Mouse (Mus musculus) MEL (cell line): ENCODE measurements around the gene Hcfc1. TPM values are rescaled to one million over a fixed set of nuclear protein-coding genes. Genes with fewer than 3 reads are reported as not detected.
A peak's percentile ranks its signal among the peaks of the same experiment; 100 is the strongest.

Experiments
- DNase-seq: peaks from one replicate; pipeline ENCODE4 v3.0.0; 2011; ENCODE audit warnings: low read depth, low spot score
- H3K27ac ChIP-seq: 2 replicates; pipeline ENCODE4 v1.5.1; 2012; ENCODE audit warnings: low read depth, mild to moderate bottlenecking, control low read depth, low read length, moderate library complexity; ENCODE audit not compliant: control insufficient read depth
- H3K27me3 ChIP-seq, 2 experiments: fragments of 150-350 bp in 1 of 2; sonication (generic) in 1 of 2; 2 replicates each; pipeline ENCODE4 v1.6.1; 2012; ENCODE audit warnings: low read length in 2 of 2, mild to moderate bottlenecking in 2 of 2, improper control_type of control experiment in 1 of 2, moderate library complexity in 1 of 2; ENCODE audit not compliant: insufficient read depth in 2 of 2, control insufficient read depth in 1 of 2
- H3K36me3 ChIP-seq, 2 experiments: 2 replicates each; pipeline ENCODE4 v1.6.1; 2012 to 2014; ENCODE audit warnings: low read length in 2 of 2, improper control_type of control experiment in 1 of 2, inconsistent platforms in 1 of 2, mild to moderate bottlenecking in 1 of 2; ENCODE audit not compliant: insufficient read depth in 2 of 2, control insufficient read depth in 1 of 2
- H3K4me1 ChIP-seq, 2 experiments: fragments of 150-350 bp in 1 of 2; sonication (generic) in 1 of 2; 2 replicates each; pipeline ENCODE4 v1.6.1; 2012; ENCODE audit warnings: low read length in 2 of 2, improper control_type of control experiment in 1 of 2, mild to moderate bottlenecking in 1 of 2; ENCODE audit not compliant: insufficient read depth in 2 of 2, control insufficient read depth in 1 of 2
- H3K4me3 ChIP-seq, 2 experiments: fragments of 150-350 bp in 1 of 2; sonication (generic) in 1 of 2; 2 replicates each; pipeline ENCODE4 v1.5.1; 2012; ENCODE audit warnings: low read depth in 2 of 2, low read length in 2 of 2, mild to moderate bottlenecking in 2 of 2, moderate library complexity in 2 of 2, control low read depth in 1 of 2, improper control_type of control experiment in 1 of 2; ENCODE audit not compliant: control insufficient read depth in 1 of 2, insufficient read depth in 1 of 2
- H3K79me2 ChIP-seq: 2 replicates; pipeline ENCODE4 v1.6.1; 2012; ENCODE audit warnings: mild to moderate bottlenecking, low read length, moderate library complexity; ENCODE audit not compliant: control insufficient read depth, poor library complexity, insufficient read depth
- H3K9ac ChIP-seq: 2 replicates; pipeline ENCODE4 v1.6.1; 2012; ENCODE audit warnings: low read depth, mild to moderate bottlenecking, control low read depth, low read length, moderate library complexity; ENCODE audit not compliant: control insufficient read depth, poor library complexity, severe bottlenecking
- H3K9me3 ChIP-seq: fragments of 150-350 bp; sonication (generic); replicated peaks from 2 replicates; pipeline ENCODE4 v1.6.1; 2012; ENCODE audit warnings: mild to moderate bottlenecking, low read length, improper control_type of control experiment, moderate library complexity; ENCODE audit not compliant: insufficient read depth
- CHD2 ChIP-seq: IDR thresholded peaks from 2 replicates; pipeline ENCODE4 v1.6.1; 2011; ENCODE audit warnings: low read length, improper control_type of control experiment
- E2F4 ChIP-seq: IDR thresholded peaks from 2 replicates; pipeline ENCODE4 v1.6.1; 2011; ENCODE audit warnings: low read depth, low read length, improper control_type of control experiment, borderline replicate concordance
- ELF1 ChIP-seq: IDR thresholded peaks from 2 replicates; pipeline ENCODE4 v1.6.1; 2014; ENCODE audit warnings: low read depth, mild to moderate bottlenecking, inconsistent platforms, low read length, improper control_type of control experiment, moderate library complexity
- EP300 ChIP-seq, 2 experiments: IDR thresholded peaks; 2 replicates each; pipeline ENCODE4 v1.6.1; 2011; ENCODE audit warnings: improper control_type of control experiment in 2 of 2, low read length in 2 of 2, low read depth in 1 of 2, mild to moderate bottlenecking in 1 of 2
- ETS1 ChIP-seq: IDR thresholded peaks from 2 replicates; pipeline ENCODE4 v1.6.1; 2012; ENCODE audit warnings: low read depth, mild to moderate bottlenecking, inconsistent platforms, low read length, improper control_type of control experiment, moderate library complexity
- GATA1 ChIP-seq: IDR thresholded peaks from 2 replicates; pipeline ENCODE4 v1.6.1; 2011; ENCODE audit warnings: low read depth, low read length, improper control_type of control experiment
- HCFC1 ChIP-seq: IDR thresholded peaks from 2 replicates; pipeline ENCODE4 v1.6.1; 2012; ENCODE audit warnings: low read depth, mild to moderate bottlenecking, inconsistent platforms, low read length, improper control_type of control experiment, moderate library complexity
- JUND ChIP-seq: IDR thresholded peaks from 2 replicates; pipeline ENCODE4 v1.6.1; 2011; ENCODE audit warnings: low read depth, mild to moderate bottlenecking, improper control_type of control experiment, low read length
- MAZ ChIP-seq: IDR thresholded peaks from 2 replicates; pipeline ENCODE4 v1.6.1; 2012; ENCODE audit warnings: low read depth, mild to moderate bottlenecking, inconsistent platforms, low read length, improper control_type of control experiment
- MEF2A ChIP-seq: IDR thresholded peaks from 2 replicates; pipeline ENCODE4 v1.6.1; 2014; ENCODE audit warnings: low read depth, mild to moderate bottlenecking, inconsistent platforms, low read length, improper control_type of control experiment; ENCODE audit not compliant: poor library complexity, insufficient replicate concordance, severe bottlenecking; ENCODE audit errors: extremely low read depth
- MXI1 ChIP-seq: IDR thresholded peaks from 2 replicates; pipeline ENCODE4 v1.6.1; 2011; ENCODE audit warnings: mild to moderate bottlenecking, low read depth, low read length, improper control_type of control experiment
- MYB ChIP-seq: IDR thresholded peaks from 2 replicates; pipeline ENCODE4 v1.6.1; 2011; ENCODE audit warnings: mild to moderate bottlenecking, low read depth, low read length, improper control_type of control experiment
- MYC ChIP-seq: IDR thresholded peaks from 2 replicates; pipeline ENCODE4 v1.6.1; 2011; ENCODE audit warnings: low read depth, mild to moderate bottlenecking, low read length, improper control_type of control experiment, moderate library complexity
- NELFE ChIP-seq: IDR thresholded peaks from 2 replicates; pipeline ENCODE4 v1.6.1; 2011; ENCODE audit warnings: low read depth, low read length, improper control_type of control experiment
- NRF1 ChIP-seq: IDR thresholded peaks from 2 replicates; pipeline ENCODE4 v1.6.1; 2014; ENCODE audit warnings: low read depth, mild to moderate bottlenecking, inconsistent platforms, low read length, improper control_type of control experiment, moderate library complexity; ENCODE audit not compliant: poor library complexity, insufficient read depth, severe bottlenecking
- POLR2A ChIP-seq, 2 experiments: IDR thresholded peaks; 2 replicates each; pipeline ENCODE4 v1.6.1; 2011 to 2012; ENCODE audit warnings: low read length in 2 of 2, mild to moderate bottlenecking in 2 of 2, control low read depth in 1 of 2, improper control_type of control experiment in 1 of 2, low read depth in 1 of 2, moderate library complexity in 1 of 2; ENCODE audit not compliant: control insufficient read depth in 1 of 2, insufficient read depth in 1 of 2, poor library complexity in 1 of 2
- POLR2AphosphoS2 ChIP-seq: IDR thresholded peaks from 2 replicates; pipeline ENCODE4 v1.6.1; 2011; ENCODE audit warnings: low read length, improper control_type of control experiment
- RAD21 ChIP-seq: IDR thresholded peaks from 2 replicates; pipeline ENCODE4 v1.6.1; 2011; ENCODE audit warnings: mild to moderate bottlenecking, low read depth, low read length, improper control_type of control experiment
- RCOR1 ChIP-seq: IDR thresholded peaks from 2 replicates; pipeline ENCODE4 v1.6.1; 2012; ENCODE audit warnings: low read depth, mild to moderate bottlenecking, inconsistent platforms, low read length, improper control_type of control experiment
- SIN3A ChIP-seq: IDR thresholded peaks from 2 replicates; pipeline ENCODE4 v1.6.1; 2012; ENCODE audit warnings: low read length, improper control_type of control experiment, inconsistent platforms
- SMC3 ChIP-seq: IDR thresholded peaks from 2 replicates; pipeline ENCODE4 v1.6.1; 2011; ENCODE audit warnings: low read depth, low read length, improper control_type of control experiment
- TAL1 ChIP-seq: IDR thresholded peaks from 2 replicates; pipeline ENCODE4 v1.6.1; 2012; ENCODE audit warnings: mild to moderate bottlenecking, inconsistent platforms, low read length, moderate library complexity, mixed read lengths
- TBP ChIP-seq: IDR thresholded peaks from 2 replicates; pipeline ENCODE4 v1.8.0; 2011; ENCODE audit warnings: low read depth, low read length, improper control_type of control experiment
- UBTF ChIP-seq: IDR thresholded peaks from 2 replicates; pipeline ENCODE4 v1.6.1; 2012; ENCODE audit warnings: low read depth, mild to moderate bottlenecking, inconsistent platforms, low read length, improper control_type of control experiment, moderate library complexity, borderline replicate concordance; ENCODE audit not compliant: insufficient read depth
- USF2 ChIP-seq, 2 experiments: IDR thresholded peaks; 2 replicates each; pipeline ENCODE4 v1.6.1; 2011 to 2012; ENCODE audit warnings: improper control_type of control experiment in 2 of 2, low read length in 2 of 2, borderline replicate concordance in 1 of 2, inconsistent platforms in 1 of 2, low read depth in 1 of 2, mild to moderate bottlenecking in 1 of 2; ENCODE audit not compliant: insufficient read depth in 1 of 2
- ZC3H11A ChIP-seq: IDR thresholded peaks from 2 replicates; pipeline ENCODE4 v1.6.1; 2012; ENCODE audit warnings: low read depth, mild to moderate bottlenecking, inconsistent platforms, low read length, improper control_type of control experiment
- ZMIZ1 ChIP-seq: IDR thresholded peaks from 2 replicates; pipeline ENCODE4 v1.6.1; 2012; ENCODE audit warnings: low read depth, mild to moderate bottlenecking, inconsistent platforms, low read length, improper control_type of control experiment, moderate library complexity
- ZNF384 ChIP-seq: IDR thresholded peaks from 2 replicates; pipeline ENCODE4 v1.6.1; 2012; ENCODE audit warnings: low read depth, mild to moderate bottlenecking, inconsistent platforms, low read length, improper control_type of control experiment
- polyA plus RNA-seq, 2 experiments: library from polyadenylated mRNA; stranded (reverse) in 1 of 2; unstranded in 1 of 2; fragments of >175 nt in 1 of 2; fragments of >200 nt in 1 of 2; gene quantifications; 2 replicates each; pipeline versions ENCODE4 v1.2.1 to v1.2.4; 2012; ENCODE audit warnings: low replicate concordance in 2 of 2, low read depth in 1 of 2; ENCODE audit not compliant: insufficient read length in 2 of 2, insufficient read depth in 1 of 2, missing spikeins in 1 of 2
- total RNA-seq: library from RNA; depleted of rRNA; stranded (reverse); fragments of 300-350 nt; gene quantifications from 2 replicates; pipeline ENCODE4 v1.2.3, GENCODE M21; 2012

Hcfc1 gene
- total and polyA plus RNA-seq, 3 experiments: 40.8 to 146 (median 53.6) TPM

GRCm38 (mm10) chrX:73916945-73917344 lies 49.2 kb downstream of the Hcfc1 start:
- H3K4me3 ChIP-seq: no peak overlapping the region
- peaks cover 13 to 39% of the 10 kb centered on the region in 2 experiments for H3K4me1 ChIP-seq
- DNase-seq: no peak

GRCm38 (mm10) chrX:73914827-73915703 lies 51.1 kb downstream of the Hcfc1 start:
- peak overlapping the region; percentile 98 for H3K27ac ChIP-seq
- H3K9ac ChIP-seq: peak overlapping the region; percentile 79
- peaks cover 0 to 51% of the 10 kb centered on the region in 2 experiments; a peak in 2 of 4 replicates for H3K36me3 ChIP-seq
- peak overlapping the region; percentile 27 to 30 for H3K4me3 ChIP-seq
- peak; percentile 97 for DNase-seq
- peaks cover 8% of the 10 kb centered on the region; the same call in 1 of the 2 replicates for H3K79me2 ChIP-seq
- no peaks in the 10 kb centered on the region for H3K9me3 ChIP-seq
- no peaks in the 10 kb centered on the region for H3K27me3 ChIP-seq
- peaks cover 17 to 52% of the 10 kb centered on the region in 2 experiments for H3K4me1 ChIP-seq
- TF ChIP-seq POLR2AphosphoS2 (peak; percentile 84), NELFE (peak; percentile 69), JUND (no peak), ZMIZ1 (0 out of 2 replicates have a peak, but pooled peaks have one; percentile 9), GATA1 (no peak), SIN3A (no peak), MYB (peak; percentile 49; the same call in 1 of the 2 replicates), ZC3H11A (no peak), E2F4 (no peak), MYC (peak; percentile 13; the same call in 1 of the 2 replicates), TBP (peak; percentile 67), SMC3 (no peak), ELF1 (0 out of 2 replicates have a peak, but pooled peaks have one; percentile 8), RAD21 (no peak), MAZ (no peak; the same call in 1 of the 2 replicates), MEF2A (no peak), ZNF384 (peak; percentile 92), RCOR1 (no peak), UBTF (no peak), POLR2A (IDR thresholded peaks at IDR 0.05; ENCODE audit: control insufficient read depth in 1 of 2, insufficient read depth in 1 of 2, low read depth in 1 of 2, low read length in 2 of 2, poor library complexity in 1 of 2) (peak; percentile 34 to 72; a peak in 1 of 4 replicates), EP300 (IDR thresholded peaks at IDR 0.05; ENCODE audit: low read depth in 1 of 2, low read length in 2 of 2) (peak in 1 of 2 experiments; percentile 61; a peak in 2 of 4 replicates), CHD2 (no peak), MXI1 (no peak; the same call in 1 of the 2 replicates), USF2 (IDR thresholded peaks at IDR 0.05; ENCODE audit: borderline replicate concordance in 1 of 2, insufficient read depth in 1 of 2, low read depth in 1 of 2, low read length in 2 of 2) (no peak)

More at GRCm38 (mm10) chrX:73916945-73917344, 49.2 kb downstream of the Hcfc1 start:
- H3K79me2 ChIP-seq: peaks cover 21% of the 10 kb centered on the region
- H3K9ac ChIP-seq: no peak overlapping the region
- no peak overlapping the region for H3K27ac ChIP-seq
- H3K36me3 ChIP-seq: peaks cover 0 to 44% of the 10 kb centered on the region in 2 experiments; a peak in 2 of 4 replicates
- no peaks in the 10 kb centered on the region for H3K27me3 ChIP-seq
- H3K9me3 ChIP-seq: no peaks in the 10 kb centered on the region
- TF ChIP-seq JUND (no peak), HCFC1 (no peak), UBTF (no peak), MXI1 (no peak), NRF1 (no peak), CHD2 (no peak), ZC3H11A (no peak), TBP (no peak), TAL1 (no peak), NELFE (no peak), POLR2AphosphoS2 (no peak), RAD21 (no peak), USF2 (IDR thresholded peaks at IDR 0.05; ENCODE audit: borderline replicate concordance in 1 of 2, insufficient read depth in 1 of 2, low read depth in 1 of 2, low read length in 2 of 2) (no peak), ZMIZ1 (no peak), ETS1 (no peak), SMC3 (no peak)
- TF ChIP-seq, all 39 proteins: peak for 0
